Mouse (Mus musculus) kidney, adult 2 months (tissue): ENCODE measurements around the gene Gm7138.
"Not testable (repeated sequence)": the region's sequence is repeated elsewhere in the genome, so short reads cannot be mapped to it uniquely, and the experiment has no call there.

Experiments
- CTCF ChIP-seq: fragments of 200-500 bp; conservative IDR thresholded peaks from 2 replicates; pipeline ENCODE4 v1.5.1; 2011; ENCODE audit warnings: low read depth, mild to moderate bottlenecking, control low read depth, low read length, moderate library complexity, mixed read lengths; ENCODE audit not compliant: insufficient read depth, insufficient read length
- POLR2A ChIP-seq: fragments of 200-500 bp; IDR thresholded peaks from one replicate; pipeline ENCODE4 v1.6.1; 2011; ENCODE audit warnings: low read depth, low read length, control low read depth

DNA sequence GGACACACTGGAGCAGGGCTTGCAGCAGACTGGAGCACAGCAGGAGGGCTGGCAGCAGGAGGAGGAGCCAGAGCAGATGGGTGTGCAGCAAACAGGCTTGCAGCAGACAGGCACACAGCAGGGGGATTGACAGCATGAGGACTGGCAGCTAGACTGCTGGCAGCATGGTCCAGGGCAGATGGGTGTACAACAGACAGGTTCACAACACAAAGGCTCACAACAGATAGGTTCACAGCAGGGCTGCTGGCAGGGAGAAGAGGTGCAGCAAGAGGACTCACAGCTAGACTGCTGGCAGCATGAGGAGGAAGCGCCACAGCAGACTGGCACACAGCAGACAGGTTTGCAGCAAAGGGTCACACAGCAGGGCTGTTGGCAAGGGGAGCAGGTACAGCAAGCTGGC is 26.1 kb downstream of the Gm7138 start:
- TF ChIP-seq CTCF, POLR2A: not testable (repeated sequence)
